Mouse (Mus musculus): ENCODE measurements around the gene Stub1. TPM values are rescaled to one million over a fixed set of nuclear protein-coding genes. Genes with fewer than 3 reads are reported as not detected.

Gene Stub1
- polyA plus RNA-seq, 1 experiment from 2014 or later, result 296 TPM

GRCm38 (mm10) chr17:25781339-25781738, 51.9 kb downstream of the Stub1 start:
- ATAC-seq (ENCODE audit: low FRiP score), result no peak
- no peak overlapping the region for H3K4me2 ChIP-seq
- WGBS, result 84% methylated on average over 6 of the region's 6 CpGs
- DNase-seq (ENCODE audit: low spot score, missing footprints), result no peak
- H3K4me3 ChIP-seq (ENCODE audit: low read depth, low read length), result no peak overlapping the region
- H3K4me1 ChIP-seq (ENCODE audit: control insufficient read depth, insufficient read depth, low read length), result peaks cover 18% of the 10 kb centered on the region
- H3K9ac ChIP-seq (ENCODE audit: low read length), result no peak overlapping the region
- no peak overlapping the region for H3K27ac ChIP-seq (ENCODE audit: low read depth, low read length)
- H3K27me3 ChIP-seq (ENCODE audit: control insufficient read depth, insufficient read depth, low read length), result no peaks in the 10 kb centered on the region
- H3K9me3 ChIP-seq (ENCODE audit: control insufficient read depth, low read length), result no peaks in the 10 kb centered on the region
- peaks cover 20% of the 10 kb centered on the region for H3K36me3 ChIP-seq (ENCODE audit: control insufficient read depth, insufficient read depth, low read length)

Small RNAs within 50 kb of the gene (microRNA-seq; reads per million reads assigned to microRNA genes)
- 0.57 reads per million for gene Mir3082
- gene Mir6966, result not detected

Other genes starting within 250 kb of the Stub1 start
- 0.77 and 1.3 TPM in 2 replicates for gene Gng13, start 116.2 kb downstream of the Stub1 start, polyA plus RNA-seq (2014; fragmentation: Nextera tagmentation; extraction: Ambion mirVana)
- 15.0 and 17.3 TPM in 2 replicates for gene Chtf18, start 106.0 kb downstream of the Stub1 start, polyA plus RNA-seq (2014; fragmentation: Nextera tagmentation; extraction: Ambion mirVana)
- gene Rpusd1, start 105.7 kb downstream of the Stub1 start, polyA plus RNA-seq (2014; fragmentation: Nextera tagmentation; extraction: Ambion mirVana), result 16.0 and 19.8 TPM in 2 replicates
- not detected in 2 replicates for gene Mslnl, start 97.4 kb downstream of the Stub1 start, polyA plus RNA-seq (2014; fragmentation: Nextera tagmentation; extraction: Ambion mirVana)
- gene Msln, start 79.0 kb downstream of the Stub1 start, polyA plus RNA-seq (2014; fragmentation: Nextera tagmentation; extraction: Ambion mirVana), result not detected in 2 replicates
- 22.2 and 23.4 TPM in 2 replicates for gene Narfl, start 59.6 kb downstream of the Stub1 start, polyA plus RNA-seq (2014; fragmentation: Nextera tagmentation; extraction: Ambion mirVana)
- gene Haghl, start 47.7 kb downstream of the Stub1 start, polyA plus RNA-seq (2014; fragmentation: Nextera tagmentation; extraction: Ambion mirVana), result 76.4 and 77.1 TPM in 2 replicates
- gene Ccdc78, start 46.8 kb downstream of the Stub1 start, polyA plus RNA-seq (2014; fragmentation: Nextera tagmentation; extraction: Ambion mirVana), result 0.11 and 0.34 TPM in 2 replicates
- gene Fam173a, start 40.5 kb downstream of the Stub1 start, polyA plus RNA-seq (2014; fragmentation: Nextera tagmentation; extraction: Ambion mirVana), result 69.1 and 71.4 TPM in 2 replicates
- not detected in 2 replicates for gene AC134908.4, start 37.7 kb downstream of the Stub1 start, polyA plus RNA-seq (2014; fragmentation: Nextera tagmentation; extraction: Ambion mirVana)
- 21.3 and 32.1 TPM in 2 replicates for gene Metrn, start 36.3 kb downstream of the Stub1 start, polyA plus RNA-seq (2014; fragmentation: Nextera tagmentation; extraction: Ambion mirVana)
- gene Fbxl16, start 24.3 kb downstream of the Stub1 start, polyA plus RNA-seq (2014; fragmentation: Nextera tagmentation; extraction: Ambion mirVana), result 11.2 and 12.0 TPM in 2 replicates
- 23.7 and 27.4 TPM in 2 replicates for gene Wdr24, start 9.8 kb downstream of the Stub1 start, polyA plus RNA-seq (2014; fragmentation: Nextera tagmentation; extraction: Ambion mirVana)
- gene Jmjd8, start 4.5 kb downstream of the Stub1 start, polyA plus RNA-seq (2014; fragmentation: Nextera tagmentation; extraction: Ambion mirVana), result 50.3 and 54.1 TPM in 2 replicates
- gene Rhbdl1, start 3.9 kb upstream of the Stub1 start, polyA plus RNA-seq (2014; fragmentation: Nextera tagmentation; extraction: Ambion mirVana), result 2.3 and 3.2 TPM in 2 replicates
- gene Gm20683, start 8.4 kb upstream of the Stub1 start, polyA plus RNA-seq (2014; fragmentation: Nextera tagmentation; extraction: Ambion mirVana), result 0.63 and 1.2 TPM in 2 replicates
- 7.0 and 8.7 TPM in 2 replicates for gene Rhot2, start 11.4 kb upstream of the Stub1 start, polyA plus RNA-seq (2014; fragmentation: Nextera tagmentation; extraction: Ambion mirVana)
- 15.7 and 17.8 TPM in 2 replicates for gene Wdr90, start 28.1 kb upstream of the Stub1 start, polyA plus RNA-seq (2014; fragmentation: Nextera tagmentation; extraction: Ambion mirVana)
- 6.1 and 7.0 TPM in 2 replicates for gene Mcrip2, start 35.4 kb upstream of the Stub1 start, polyA plus RNA-seq (2014; fragmentation: Nextera tagmentation; extraction: Ambion mirVana)
- 57.1 and 60.1 TPM in 2 replicates for gene Mettl26, start 41.7 kb upstream of the Stub1 start, polyA plus RNA-seq (2014; fragmentation: Nextera tagmentation; extraction: Ambion mirVana)
- 0.91 and 1.1 TPM in 2 replicates for gene Wfikkn1, start 47.5 kb upstream of the Stub1 start, polyA plus RNA-seq (2014; fragmentation: Nextera tagmentation; extraction: Ambion mirVana)
- gene Rab40c, start 86.3 kb upstream of the Stub1 start, polyA plus RNA-seq (2014; fragmentation: Nextera tagmentation; extraction: Ambion mirVana), result 15.0 and 15.9 TPM in 2 replicates
- gene Pigq, start 111.5 kb upstream of the Stub1 start, polyA plus RNA-seq (2014; fragmentation: Nextera tagmentation; extraction: Ambion mirVana), result 47.2 and 50.9 TPM in 2 replicates
- 0.37 TPM in 1 of 2 replicates, not detected in the other for gene Nhlrc4, start 111.6 kb upstream of the Stub1 start, polyA plus RNA-seq (2014; fragmentation: Nextera tagmentation; extraction: Ambion mirVana)
- not detected in 2 replicates for gene A930017K11Rik, start 119.2 kb upstream of the Stub1 start, polyA plus RNA-seq (2014; fragmentation: Nextera tagmentation; extraction: Ambion mirVana)
- gene Capn15, start 152.4 kb upstream of the Stub1 start, polyA plus RNA-seq (2014; fragmentation: Nextera tagmentation; extraction: Ambion mirVana), result 19.0 and 21.5 TPM in 2 replicates
- gene Rab11fip3, start 236.2 kb upstream of the Stub1 start, polyA plus RNA-seq (2014; fragmentation: Nextera tagmentation; extraction: Ambion mirVana), result 18.1 and 18.2 TPM in 2 replicates